Mouse (Mus musculus) midbrain, embryonic 14.5 days (tissue): ENCODE measurements at regions not wholly inside any gene's neighbourhood (a gene's known extent, or its start where the extent isn't known, plus 50 kb on each side); places are given as distances from the start of the nearest gene placed in this dataset.

ENCODE experiments used
- ATAC-seq: fragments of 200-750 bp; cut with Nextera tagmentation; 2 replicates; pipeline ENCODE4 v1.8.0; 2017; ENCODE audit warnings: moderate number of reproducible peaks, moderate library complexity; ENCODE audit not compliant: low FRiP score, low TSS enrichment
- DNase-seq: peaks from one replicate; pipeline ENCODE4 v3.0.0-alpha.2; 2015
- H3K27ac ChIP-seq: fragments of 300-500 bp; sonication (generic); replicated peaks from 2 replicates; pipeline ENCODE4 v1.5.1; 2014; ENCODE audit warnings: mild to moderate bottlenecking, low read depth, low read length, moderate library complexity
- H3K27me3 ChIP-seq: fragments of 300-500 bp; sonication (generic); 2 replicates; pipeline ENCODE4 v1.6.1; 2014; ENCODE audit warnings: low read length, control low read depth, mixed read lengths; ENCODE audit not compliant: control insufficient read depth, insufficient read depth
- H3K36me3 ChIP-seq: fragments of 300-500 bp; sonication (generic); 2 replicates; pipeline ENCODE4 v1.6.1; 2014; ENCODE audit warnings: low read length, control low read depth; ENCODE audit not compliant: control insufficient read depth, insufficient read depth
- H3K4me1 ChIP-seq: fragments of 300-500 bp; sonication (generic); 2 replicates; pipeline ENCODE4 v1.6.1; 2014; ENCODE audit warnings: mild to moderate bottlenecking, antibody characterized with exemption, low read length, control low read depth; ENCODE audit not compliant: control insufficient read depth, insufficient read depth
- H3K4me2 ChIP-seq: fragments of 300-500 bp; sonication (generic); 2 replicates; pipeline ENCODE4 v1.6.1; 2014; ENCODE audit warnings: mild to moderate bottlenecking, low read length, moderate library complexity
- H3K4me3 ChIP-seq: fragments of 300-500 bp; sonication (generic); replicated peaks from 2 replicates; pipeline ENCODE4 v1.5.1; 2014; ENCODE audit warnings: low read depth, low read length
- H3K9ac ChIP-seq: fragments of 300-500 bp; sonication (generic); replicated peaks from 2 replicates; pipeline ENCODE4 v1.6.1; 2014; ENCODE audit warnings: mild to moderate bottlenecking, low read length, moderate library complexity
- H3K9me3 ChIP-seq: fragments of 300-500 bp; sonication (generic); 2 replicates; pipeline ENCODE4 v1.6.1; 2016; ENCODE audit warnings: low read length, control low read depth, mixed read lengths; ENCODE audit not compliant: control insufficient read depth
- WGBS: fragments of 180-500 bp; shearing (Covaris S2); extraction: QIAGEN DNeasy Blood & Tissue Kit; methylation state at CpG from one replicate; pipeline ENCODE4 v1.1.7; 2014; 5-methylcytosine and 5-hydroxymethylcytosine counted together

DNA sequence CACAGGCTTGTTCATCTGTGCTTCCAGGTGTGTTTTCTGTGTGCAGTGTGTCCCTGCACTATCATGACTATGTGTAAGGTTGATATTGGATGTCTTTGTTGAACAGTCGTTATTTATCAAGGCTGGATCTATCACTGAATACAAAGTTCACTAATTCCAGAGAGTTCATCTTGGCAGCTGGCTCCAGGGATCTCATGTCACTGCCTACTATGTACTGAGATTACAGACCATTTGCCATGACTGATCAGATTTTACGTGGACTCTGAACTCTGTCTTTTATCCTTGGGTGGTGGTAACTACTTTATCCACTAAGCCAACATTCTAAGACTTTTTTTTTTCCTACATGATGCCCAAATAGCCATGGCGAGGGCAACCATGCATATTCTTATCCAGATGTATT is 173.8 kb downstream of the Kcnj2 start:
- no peak overlapping the region for H3K4me3 ChIP-seq
- no peak overlapping the region for H3K4me2 ChIP-seq
- no peaks in the 10 kb centered on the region for H3K9me3 ChIP-seq
- H3K36me3 ChIP-seq, result no peaks in the 10 kb centered on the region
- no peaks in the 10 kb centered on the region for H3K27me3 ChIP-seq
- no peak overlapping the region for H3K27ac ChIP-seq
- ATAC-seq (no peak), DNase-seq (no peak)
- no peaks in the 10 kb centered on the region for H3K4me1 ChIP-seq
- WGBS, result 62% methylated on average over 3 of the region's 3 CpGs
- H3K9ac ChIP-seq, result no peak overlapping the region

DNA sequence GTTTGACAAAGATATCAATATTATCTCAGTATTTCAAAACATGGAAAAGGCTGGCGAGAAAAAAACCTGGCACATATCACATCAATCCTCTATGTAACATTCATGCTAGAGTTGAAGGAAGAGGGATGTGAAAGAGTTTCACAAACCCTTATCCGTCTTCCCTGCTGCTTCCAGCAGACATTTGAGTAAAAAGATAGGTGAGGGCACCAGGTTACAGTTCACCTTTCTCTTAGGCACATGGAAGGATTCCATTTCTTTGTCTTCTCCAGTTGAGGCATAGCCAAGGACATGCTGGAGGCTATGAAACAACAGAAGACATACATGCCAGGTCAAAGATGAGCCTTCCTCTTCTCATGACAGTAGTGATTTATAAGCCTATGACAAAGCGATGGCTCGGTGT is 186.3 kb downstream of the Kcnj2 start:
- H3K4me2 ChIP-seq, result no peak overlapping the region

DNA sequence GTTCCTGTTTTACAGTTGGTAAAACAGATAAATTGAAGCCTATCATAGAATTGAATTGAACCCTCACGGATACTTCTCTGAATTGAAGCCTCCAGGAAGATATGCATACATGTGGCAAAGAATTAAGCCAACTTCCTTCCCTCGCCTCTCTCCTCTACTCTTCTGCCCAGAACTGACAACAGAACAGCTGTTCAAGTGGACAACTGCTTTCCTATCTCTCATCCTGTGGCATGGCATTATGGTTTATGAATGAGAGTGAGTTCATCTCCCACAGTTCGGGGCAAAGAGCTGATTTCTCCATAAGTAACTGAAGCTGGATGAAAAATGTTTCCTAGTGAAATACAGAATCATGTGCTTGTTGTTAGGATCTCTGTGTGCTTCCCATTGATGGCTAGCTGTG is 190.6 kb downstream of the Kcnj2 start:
- DNase-seq, result no peak
- Histone ChIP-seq H3K4me2 (no peak overlapping the region), H3K9ac (no peak overlapping the region), H3K4me1 (0 out of 2 replicates have a peak, but pooled peaks cover 4% of the 10 kb centered on the region), H3K27ac (no peak overlapping the region), H3K4me3 (no peak overlapping the region), H3K36me3 (no peaks in the 10 kb centered on the region), H3K27me3 (no peaks in the 10 kb centered on the region), H3K9me3 (no peaks in the 10 kb centered on the region)
- ATAC-seq, result no peak
- 88% methylated on average over 3 of the region's 3 CpGs for WGBS

More for the DNA sequence above, 186.3 kb downstream of the Kcnj2 start:
- no peak overlapping the region for H3K4me3 ChIP-seq
- no peaks in the 10 kb centered on the region for H3K27me3 ChIP-seq
- no peak overlapping the region for H3K27ac ChIP-seq
- DNase-seq (no peak), ATAC-seq (no peak)
- H3K36me3 ChIP-seq, result no peaks in the 10 kb centered on the region
- no peaks in the 10 kb centered on the region for H3K4me1 ChIP-seq
- no peak overlapping the region for H3K9ac ChIP-seq
- WGBS, result 89% methylated on average over 4 of the region's 4 CpGs
- no peaks in the 10 kb centered on the region for H3K9me3 ChIP-seq

- no peak overlapping the region for H3K27ac ChIP-seq
- H3K9ac ChIP-seq, result no peak overlapping the region
- no peaks in the 10 kb centered on the region for H3K27me3 ChIP-seq
- H3K4me1 ChIP-seq, result 0 out of 2 replicates have a peak, but pooled peaks cover 4% of the 10 kb centered on the region
- no peaks in the 10 kb centered on the region for H3K9me3 ChIP-seq
- no peak overlapping the region for H3K4me3 ChIP-seq
- H3K4me2 ChIP-seq, result no peak overlapping the region
- no peaks in the 10 kb centered on the region for H3K36me3 ChIP-seq
- ATAC-seq (no peak), DNase-seq (peak; percentile 36)
- WGBS, result 51% methylated on average over 11 of the region's 11 CpGs
Measured at GRCm38 (mm10) chr11:111260691-111261383, 194.9 kb downstream of the Kcnj2 start.

DNA sequence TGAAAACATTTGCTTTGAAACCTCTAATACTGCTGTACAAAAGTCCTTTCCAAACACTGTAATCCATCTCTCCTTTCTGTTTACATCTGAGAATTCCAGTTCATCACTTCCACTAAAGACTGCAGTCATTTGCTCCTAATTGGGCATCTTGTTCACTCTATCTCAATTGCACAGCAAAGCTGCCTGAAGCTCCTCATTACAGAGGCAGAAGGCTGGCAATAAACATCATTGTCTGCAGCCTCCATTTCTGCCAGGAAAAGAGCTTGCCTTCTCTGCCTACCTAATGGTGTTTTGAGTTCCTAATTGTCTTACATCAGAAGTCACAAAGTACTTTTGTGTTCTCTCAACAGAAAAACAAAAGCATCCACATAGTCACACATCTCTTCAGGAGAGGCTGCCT is 207.7 kb downstream of the Kcnj2 start:
- Histone ChIP-seq H3K9me3 (no peaks in the 10 kb centered on the region), H3K4me3 (no peak overlapping the region), H3K4me1 (no peaks in the 10 kb centered on the region), H3K27ac (0 out of 2 replicates have a peak overlapping the region, but pooled peaks have one; percentile 4), H3K4me2 (no peak overlapping the region), H3K36me3 (no peaks in the 10 kb centered on the region), H3K9ac (no peak overlapping the region), H3K27me3 (no peaks in the 10 kb centered on the region)
- ATAC-seq, result no peak
- peak; percentile 34 for DNase-seq

- WGBS, result 44% methylated on average over 2 of the region's 2 CpGs
- no peak overlapping the region for H3K9ac ChIP-seq
- H3K4me1 ChIP-seq, result 0 out of 2 replicates have a peak, but pooled peaks cover 2% of the 10 kb centered on the region
- H3K4me3 ChIP-seq, result no peak overlapping the region
- H3K27me3 ChIP-seq, result no peaks in the 10 kb centered on the region
- no peak for ATAC-seq
- H3K9me3 ChIP-seq, result no peaks in the 10 kb centered on the region
- no peak overlapping the region for H3K4me2 ChIP-seq
- no peaks in the 10 kb centered on the region for H3K36me3 ChIP-seq
- DNase-seq, result no peak
- H3K27ac ChIP-seq, result no peak overlapping the region
Measured at GRCm38 (mm10) chr11:111280769-111281168, 214.8 kb downstream of the Kcnj2 start.

DNA sequence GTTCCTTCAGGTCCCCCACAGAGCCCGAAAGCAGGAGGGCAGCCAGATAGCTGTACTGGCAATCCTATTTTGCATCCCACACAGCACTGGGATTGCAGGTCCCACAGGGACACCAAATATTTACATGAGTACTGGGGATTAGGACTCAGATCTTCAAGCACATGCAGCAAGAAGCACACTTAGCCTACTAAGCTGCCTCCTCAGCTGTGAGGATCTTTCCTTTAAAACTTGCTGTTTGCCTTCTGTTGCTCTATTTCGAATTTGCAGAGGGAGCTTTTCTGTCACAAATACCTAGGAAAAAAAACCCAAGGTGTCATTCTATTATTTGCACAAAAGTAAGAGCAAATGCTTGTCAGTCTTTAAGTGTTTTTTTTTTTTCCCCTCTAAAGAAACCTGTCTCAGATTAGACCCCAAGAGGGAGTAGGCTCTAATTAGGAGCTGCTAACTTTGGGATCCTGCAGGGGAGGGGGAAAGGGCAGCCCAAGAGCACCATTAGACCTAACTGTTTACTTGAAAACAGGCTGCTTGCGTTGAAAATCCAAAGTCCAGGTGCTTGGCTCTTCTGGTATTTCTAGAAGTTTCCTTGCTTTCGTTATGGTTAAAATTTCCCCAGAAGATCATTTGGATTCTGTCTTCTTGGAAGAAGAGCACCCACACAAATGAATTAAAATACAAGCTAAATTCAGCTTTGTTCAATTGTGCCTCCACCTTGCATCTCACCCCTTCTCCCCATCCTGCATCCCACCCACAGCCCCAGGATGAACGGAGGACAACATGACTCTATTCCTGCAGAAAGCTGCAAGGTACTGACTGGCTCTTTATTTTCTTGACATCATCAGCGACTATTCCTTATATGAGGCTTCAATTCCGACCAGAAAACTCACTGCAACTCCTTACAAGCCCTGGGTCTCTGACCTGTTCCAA is 215.5 kb downstream of the Kcnj2 start:
- no peak overlapping the region for H3K9ac ChIP-seq
- no peak overlapping the region for H3K27ac ChIP-seq
- no peaks in the 10 kb centered on the region for H3K9me3 ChIP-seq
- no peak overlapping the region for H3K4me2 ChIP-seq
- no peak overlapping the region for H3K4me3 ChIP-seq
- H3K36me3 ChIP-seq, result no peaks in the 10 kb centered on the region
- DNase-seq, result no peak
- 0 out of 2 replicates have a peak, but pooled peaks cover 2% of the 10 kb centered on the region for H3K4me1 ChIP-seq
- ATAC-seq, result no peak
- H3K27me3 ChIP-seq, result no peaks in the 10 kb centered on the region
- 64% methylated on average over 7 of the region's 7 CpGs for WGBS

- H3K9me3 ChIP-seq, result no peaks in the 10 kb centered on the region
- ATAC-seq, result no peak
- 70% methylated on average over 2 of the region's 2 CpGs for WGBS
- DNase-seq, result no peak
- H3K4me3 ChIP-seq, result no peak overlapping the region
- no peak overlapping the region for H3K4me2 ChIP-seq
- no peaks in the 10 kb centered on the region for H3K36me3 ChIP-seq
- no peaks in the 10 kb centered on the region for H3K27me3 ChIP-seq
- no peak overlapping the region for H3K9ac ChIP-seq
- H3K27ac ChIP-seq, result no peak overlapping the region
- 0 out of 2 replicates have a peak, but pooled peaks cover 2% of the 10 kb centered on the region for H3K4me1 ChIP-seq
Measured at GRCm38 (mm10) chr11:111282283-111282682, 216.3 kb downstream of the Kcnj2 start.
